Mouse (Mus musculus): ENCODE data around the gene Col4a2. TPM values are rescaled to one million over a fixed set of nuclear protein-coding genes. Genes with fewer than 3 reads are reported as not detected.
A peak's percentile ranks its signal among the peaks of the same experiment; 100 is the strongest.

Col4a2 gene
- polyA plus RNA-seq, 1 experiment from 2014 or later = 82.2 TPM

- Histone ChIP-seq H3K27ac (peak overlapping the region; percentile 78; the same call in 1 of the 2 replicates), H3K27me3 (no peaks in the 10 kb centered on the region), H3K4me3 (no peak overlapping the region), H3K4me2 (replicated peaks) (no peak overlapping the region), H3K36me3 (no peaks in the 10 kb centered on the region), H3K4me1 (peaks cover 33% of the 10 kb centered on the region), H3K9me3 (no peaks in the 10 kb centered on the region), H3K9ac (no peak overlapping the region)
- ATAC-seq (ENCODE audit: insufficient number of reproducible peaks, insufficient read depth, low FRiP score, low TSS enrichment) = no peak
- WGBS = 81% methylated on average over 8 of the region's 8 CpGs
Measured at GRCm38 (mm10) chr8:11297141-11297838, 15.3 kb upstream of the Col4a2 start.

DNA sequence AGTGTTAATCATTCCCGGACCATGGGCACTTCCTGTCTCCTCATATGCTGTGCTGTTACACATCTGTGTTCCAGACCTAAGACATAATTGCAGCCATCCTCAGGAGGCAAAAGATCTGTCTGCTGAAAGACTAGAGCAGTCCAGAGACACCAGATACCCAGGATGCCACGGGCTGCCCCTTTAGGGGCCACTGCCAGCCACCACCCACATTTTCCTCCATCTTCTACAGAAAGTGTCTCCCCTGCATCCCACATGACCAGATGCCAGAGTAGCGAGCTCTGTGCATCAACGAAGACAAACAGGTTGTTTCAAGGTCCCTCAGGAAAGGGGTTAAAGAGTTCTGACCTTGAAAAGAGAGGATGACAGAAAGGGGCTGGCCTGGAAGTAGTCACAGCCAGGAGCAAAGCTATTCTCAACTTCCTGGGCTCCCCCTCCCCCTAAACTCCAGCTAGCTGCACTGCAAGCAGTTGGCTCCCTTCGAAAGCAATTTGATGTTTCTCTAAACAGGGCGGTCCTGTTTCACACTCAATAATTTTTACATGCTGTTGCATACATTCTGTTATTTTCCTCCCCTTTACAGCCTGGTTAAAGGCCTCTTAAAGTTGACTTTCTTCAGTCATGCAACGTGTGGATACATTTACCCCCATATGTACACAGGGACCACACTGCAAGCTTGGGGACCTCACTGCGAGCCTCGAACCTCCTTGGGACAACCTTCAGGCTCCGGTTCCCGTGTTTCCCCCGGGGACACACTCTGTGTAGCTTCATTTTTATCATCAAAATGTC lies 13.9 kb upstream of the Col4a2 start:
- 25% methylated on average over 12 of the region's 12 CpGs for WGBS
- H3K27ac ChIP-seq = peak overlapping the region; percentile 78
- peaks cover 33% of the 10 kb centered on the region for H3K4me1 ChIP-seq

DNA sequence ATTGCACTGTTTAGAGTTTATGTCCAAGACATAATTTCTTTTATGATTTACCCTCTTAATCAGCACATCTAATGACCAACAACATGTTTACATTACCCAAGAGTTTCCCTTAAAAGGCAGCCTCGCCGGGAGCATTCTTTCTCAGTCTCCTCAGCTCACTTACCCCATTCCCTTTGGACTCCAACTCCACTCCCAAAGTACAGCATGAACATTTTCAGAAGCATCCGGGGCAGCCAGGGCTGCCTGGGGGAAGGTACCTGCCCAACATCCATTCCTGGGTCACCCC lies 13.3 kb upstream of the Col4a2 start:
- Histone ChIP-seq H3K36me3 (no peaks in the 10 kb centered on the region), H3K9ac (no peak overlapping the region), H3K4me1 (peaks cover 33% of the 10 kb centered on the region), H3K27me3 (no peaks in the 10 kb centered on the region), H3K27ac (peak overlapping the region; percentile 78; the same call in 1 of the 2 replicates), H3K9me3 (no peaks in the 10 kb centered on the region), H3K4me2 (replicated peaks) (no peak overlapping the region), H3K4me3 (no peak overlapping the region)
- WGBS = 50% methylated on average over 3 of the region's 3 CpGs
- ATAC-seq (ENCODE audit: insufficient number of reproducible peaks, insufficient read depth, low FRiP score, low TSS enrichment) = no peak

More for the DNA sequence above, 13.9 kb upstream of the Col4a2 start:
- H3K27me3 ChIP-seq = no peaks in the 10 kb centered on the region
- peak; percentile 49; the same call in 1 of the 2 replicates for ATAC-seq (ENCODE audit: insufficient number of reproducible peaks, insufficient read depth, low FRiP score, low TSS enrichment)
- no peaks in the 10 kb centered on the region for H3K36me3 ChIP-seq
- H3K9ac ChIP-seq = no peak overlapping the region
- no peaks in the 10 kb centered on the region for H3K9me3 ChIP-seq
- H3K4me3 ChIP-seq = no peak overlapping the region
- H3K4me2 ChIP-seq (replicated peaks) = 0 out of 2 replicates have a peak overlapping the region, but pooled peaks have one; percentile 11

- 83% methylated on average over 8 of the region's 8 CpGs for WGBS
- Histone ChIP-seq H3K36me3 (no peaks in the 10 kb centered on the region), H3K27ac (no peak overlapping the region), H3K4me1 (peaks cover 33% of the 10 kb centered on the region), H3K9ac (no peak overlapping the region), H3K4me3 (no peak overlapping the region), H3K4me2 (replicated peaks) (no peak overlapping the region), H3K9me3 (no peaks in the 10 kb centered on the region), H3K27me3 (no peaks in the 10 kb centered on the region)
- ATAC-seq (ENCODE audit: insufficient number of reproducible peaks, insufficient read depth, low FRiP score, low TSS enrichment) = no peak
Measured at GRCm38 (mm10) chr8:11300436-11300835, 12.2 kb upstream of the Col4a2 start.

GRCm38 (mm10) chr8:11304027-11304601 lies 8.5 kb upstream of the Col4a2 start:
- no peak overlapping the region for H3K4me2 ChIP-seq (replicated peaks)

GRCm38 (mm10) chr8:11305539-11305938 lies 7.1 kb upstream of the Col4a2 start:
- Histone ChIP-seq H3K9me3 (no peaks in the 10 kb centered on the region), H3K9ac (no peak overlapping the region), H3K4me1 (peaks cover 20% of the 10 kb centered on the region; the same call in 1 of the 2 replicates), H3K27ac (no peak overlapping the region), H3K36me3 (peaks cover 8% of the 10 kb centered on the region; the same call in 1 of the 2 replicates), H3K4me3 (no peak overlapping the region), H3K4me2 (replicated peaks) (no peak overlapping the region), H3K27me3 (no peaks in the 10 kb centered on the region)
- no peak for ATAC-seq (ENCODE audit: insufficient number of reproducible peaks, insufficient read depth, low FRiP score, low TSS enrichment)
- 86% methylated on average over 1 of the region's 1 CpGs for WGBS

More at GRCm38 (mm10) chr8:11304027-11304601, 8.5 kb upstream of the Col4a2 start:
- Histone ChIP-seq H3K9me3 (no peaks in the 10 kb centered on the region), H3K36me3 (peaks cover 8% of the 10 kb centered on the region; the same call in 1 of the 2 replicates), H3K9ac (no peak overlapping the region), H3K4me1 (peaks cover 17% of the 10 kb centered on the region), H3K4me3 (no peak overlapping the region), H3K27me3 (no peaks in the 10 kb centered on the region), H3K27ac (no peak overlapping the region)
- ATAC-seq (ENCODE audit: insufficient number of reproducible peaks, insufficient read depth, low FRiP score, low TSS enrichment) = no peak
- 74% methylated on average over 6 of the region's 6 CpGs for WGBS

- no peak overlapping the region for H3K9ac ChIP-seq
- no peaks in the 10 kb centered on the region for H3K9me3 ChIP-seq
- no peak for ATAC-seq (ENCODE audit: insufficient number of reproducible peaks, insufficient read depth, low FRiP score, low TSS enrichment)
- no peak overlapping the region for H3K4me2 ChIP-seq (replicated peaks)
- peaks cover 29% of the 10 kb centered on the region for H3K4me1 ChIP-seq
- no peak overlapping the region for H3K4me3 ChIP-seq
- H3K36me3 ChIP-seq = peaks cover 8% of the 10 kb centered on the region; the same call in 1 of the 2 replicates
- WGBS = 87% methylated on average over 7 of the region's 7 CpGs
- no peak overlapping the region for H3K27ac ChIP-seq
- no peaks in the 10 kb centered on the region for H3K27me3 ChIP-seq
Measured at GRCm38 (mm10) chr8:11307451-11307850, 5.2 kb upstream of the Col4a2 start.

GRCm38 (mm10) chr8:11308570-11308998 lies 4.0 kb upstream of the Col4a2 start:
- no peak for ATAC-seq (ENCODE audit: insufficient number of reproducible peaks, insufficient read depth, low FRiP score, low TSS enrichment)
- Histone ChIP-seq H3K9ac (no peak overlapping the region), H3K4me2 (replicated peaks) (no peak overlapping the region), H3K4me1 (peaks cover 31% of the 10 kb centered on the region), H3K4me3 (no peak overlapping the region), H3K36me3 (peaks cover 8% of the 10 kb centered on the region; the same call in 1 of the 2 replicates), H3K27me3 (no peaks in the 10 kb centered on the region), H3K9me3 (no peaks in the 10 kb centered on the region), H3K27ac (no peak overlapping the region)
- WGBS = 69% methylated on average over 7 of the region's 7 CpGs

GRCm38 (mm10) chr8:11309226-11309625 lies 3.4 kb upstream of the Col4a2 start:
- ATAC-seq (ENCODE audit: insufficient number of reproducible peaks, insufficient read depth, low FRiP score, low TSS enrichment) = no peak
- Histone ChIP-seq H3K4me1 (peaks cover 38% of the 10 kb centered on the region), H3K4me2 (replicated peaks) (no peak overlapping the region), H3K9me3 (no peaks in the 10 kb centered on the region), H3K4me3 (no peak overlapping the region), H3K27me3 (no peaks in the 10 kb centered on the region), H3K27ac (peak overlapping the region; percentile 30; the same call in 1 of the 2 replicates), H3K36me3 (peaks cover 8% of the 10 kb centered on the region; the same call in 1 of the 2 replicates), H3K9ac (no peak overlapping the region)
- WGBS = 52% methylated on average over 5 of the region's 5 CpGs

DNA sequence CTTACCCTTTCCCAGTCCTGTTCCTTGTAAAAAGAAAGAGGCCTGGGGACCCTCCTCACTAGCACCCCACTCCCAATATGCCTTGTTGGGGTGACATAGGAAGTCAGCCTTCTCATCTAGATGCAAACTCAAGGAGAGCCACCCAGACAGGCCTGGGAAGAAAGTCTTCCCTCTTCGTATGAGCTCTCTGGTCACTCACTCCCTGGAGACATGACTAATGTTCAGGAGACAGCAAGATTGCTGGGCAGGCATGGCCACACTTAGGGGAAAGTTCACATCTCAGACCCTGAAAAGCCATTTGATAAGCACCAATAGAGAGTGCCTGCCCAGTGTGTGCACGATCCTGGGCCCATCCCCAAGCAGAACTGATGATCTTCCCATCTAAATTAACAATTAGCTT lies 2.6 kb upstream of the Col4a2 start:
- no peak overlapping the region for H3K27ac ChIP-seq
- 65% methylated on average over 2 of the region's 2 CpGs for WGBS
- no peak for ATAC-seq (ENCODE audit: insufficient number of reproducible peaks, insufficient read depth, low FRiP score, low TSS enrichment)
- H3K36me3 ChIP-seq = peaks cover 8% of the 10 kb centered on the region; the same call in 1 of the 2 replicates
- H3K9ac ChIP-seq = no peak overlapping the region
- H3K4me1 ChIP-seq = peaks cover 44% of the 10 kb centered on the region
- peak overlapping the region; percentile 68; the same call in 1 of the 2 replicates for H3K4me2 ChIP-seq (replicated peaks)
- H3K4me3 ChIP-seq = no peak overlapping the region
- H3K27me3 ChIP-seq = no peaks in the 10 kb centered on the region
- H3K9me3 ChIP-seq = no peaks in the 10 kb centered on the region

DNA sequence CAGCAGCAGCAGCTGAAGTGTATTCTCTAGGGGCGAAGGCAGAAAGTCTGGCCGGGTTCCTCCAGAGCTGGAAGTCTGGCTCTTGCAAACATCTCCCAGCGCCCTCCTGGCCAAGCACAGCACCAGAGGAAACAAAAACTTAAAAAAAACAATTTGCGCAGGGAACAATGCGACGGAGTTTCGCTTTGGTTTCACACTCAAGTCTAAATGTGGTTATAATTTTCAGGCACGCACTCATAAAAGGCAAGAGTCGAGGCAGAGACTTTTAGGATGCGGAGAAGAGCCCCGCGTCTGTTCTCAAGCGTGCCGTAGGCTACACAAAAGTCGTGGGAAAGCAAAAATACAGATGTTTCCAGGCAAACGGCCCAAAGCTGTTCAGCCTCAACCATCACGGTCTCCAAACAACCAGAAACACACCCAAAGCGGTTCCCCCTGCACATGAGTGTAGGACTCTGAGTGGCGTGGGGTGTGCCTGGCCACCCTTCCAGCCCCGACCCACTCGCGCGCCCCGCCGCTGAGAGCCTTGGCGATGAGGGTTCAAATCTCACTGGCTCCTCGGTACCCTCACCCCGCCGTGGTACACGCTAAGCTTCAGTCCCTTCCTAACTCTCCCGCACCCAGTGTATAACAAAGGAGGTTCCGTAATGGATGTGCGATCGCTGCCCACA lies 790 bp upstream of the Col4a2 start:
- H3K9ac ChIP-seq = peak overlapping the region; percentile 93
- under 1% methylated on average over 34 of the region's 34 CpGs for WGBS
- no peaks in the 10 kb centered on the region for H3K9me3 ChIP-seq
- peaks cover 44% of the 10 kb centered on the region for H3K4me1 ChIP-seq
- H3K27ac ChIP-seq = peak overlapping the region; percentile 88
- H3K27me3 ChIP-seq = no peaks in the 10 kb centered on the region
- ATAC-seq (ENCODE audit: insufficient number of reproducible peaks, insufficient read depth, low FRiP score, low TSS enrichment) = peak; percentile 5; the same call in 1 of the 2 replicates
- peak overlapping the region; percentile 68 for H3K4me2 ChIP-seq (replicated peaks)
- peaks cover 8% of the 10 kb centered on the region; the same call in 1 of the 2 replicates for H3K36me3 ChIP-seq
- peak overlapping the region; percentile 72 for H3K4me3 ChIP-seq
